Mouse (Mus musculus) E14TG2a.4 (cell line): ENCODE measurements around the gene Ripply3.

ENCODE experiments used
- H3K27me3 ChIP-seq: 2 replicates; pipeline ENCODE4 v1.6.1; 2014; ENCODE audit warnings: low read length, control low read depth; ENCODE audit not compliant: insufficient read depth
- H3K36me3 ChIP-seq: 2 replicates; pipeline ENCODE4 v1.6.1; 2014; ENCODE audit warnings: low read length, control low read depth; ENCODE audit not compliant: insufficient read depth
- H3K4me1 ChIP-seq: replicated peaks from 2 replicates; pipeline ENCODE4 v1.6.1; 2014; ENCODE audit warnings: low read depth, low read length, control low read depth
- H3K4me3 ChIP-seq: replicated peaks from 2 replicates; pipeline ENCODE4 v1.5.1; 2014; ENCODE audit warnings: mild to moderate bottlenecking, low read length
- H3K9me3 ChIP-seq: 2 replicates; pipeline ENCODE4 v1.6.1; 2014; ENCODE audit warnings: low read length, control low read depth
- CTCF ChIP-seq: conservative IDR thresholded peaks from 2 replicates; pipeline ENCODE4 v1.5.1; 2014; ENCODE audit warnings: low read length
- NANOG ChIP-seq: IDR thresholded peaks from 2 replicates; pipeline ENCODE4 v1.6.1; 2014; ENCODE audit warnings: borderline replicate concordance, low read length, mixed read lengths
- POU5F1 ChIP-seq: IDR thresholded peaks from 2 replicates; pipeline ENCODE4 v1.6.1; 2014; ENCODE audit warnings: low read length, borderline replicate concordance

Gene Ripply3

DNA sequence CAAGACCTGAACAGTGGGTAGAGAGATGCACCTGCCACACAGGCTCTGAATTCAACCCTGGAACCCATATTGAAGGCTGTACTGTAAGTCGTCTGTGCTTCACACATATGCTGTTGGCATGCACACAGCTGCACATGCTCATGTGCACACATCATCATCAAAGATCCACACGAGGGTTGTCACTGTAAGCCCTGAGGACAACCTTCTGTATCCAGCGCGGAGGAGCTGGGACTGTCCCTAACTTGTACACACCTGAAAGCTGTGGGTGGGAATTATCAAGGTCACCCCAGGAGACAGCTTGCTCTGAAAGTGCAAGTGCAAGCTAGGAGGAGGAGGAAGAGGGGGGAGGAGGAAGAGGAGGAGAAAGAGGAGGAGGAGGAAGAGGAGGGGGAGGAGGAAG, 29.0 kb upstream of the Ripply3 start:
- peaks cover 20% of the 10 kb centered on the region for H3K4me1 ChIP-seq
- TF ChIP-seq NANOG: no peak
- no peak for TF ChIP-seq POU5F1
- no peak for TF ChIP-seq CTCF
- peaks cover 34% of the 10 kb centered on the region for H3K27me3 ChIP-seq

DNA sequence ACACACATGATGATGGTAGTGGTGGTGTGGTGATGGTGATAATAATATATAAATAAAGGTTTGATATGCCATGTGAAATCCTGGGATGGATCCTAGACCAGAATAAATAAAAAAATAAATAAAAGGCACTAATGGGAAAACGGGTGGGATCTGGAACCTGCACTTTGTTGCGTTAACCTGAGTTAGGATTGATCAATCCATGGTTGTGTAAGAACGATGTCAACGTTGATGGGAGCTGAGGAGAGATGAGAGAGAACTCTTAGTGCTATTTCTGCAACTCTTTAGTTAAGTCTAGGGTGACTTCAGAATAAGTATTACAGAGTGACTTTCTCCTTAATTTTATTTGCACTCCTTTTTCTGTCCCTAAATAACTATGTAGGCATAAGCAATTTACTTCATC, 27.0 kb upstream of the Ripply3 start:
- Histone ChIP-seq H3K4me3 (no peak overlapping the region), H3K27me3 (peaks cover 39% of the 10 kb centered on the region), H3K9me3 (peaks cover 8% of the 10 kb centered on the region; the same call in 1 of the 2 replicates), H3K4me1 (peaks cover 20% of the 10 kb centered on the region), H3K36me3 (no peaks in the 10 kb centered on the region)
- TF ChIP-seq POU5F1: no peak

More for the DNA sequence above, 29.0 kb upstream of the Ripply3 start:
- Histone ChIP-seq H3K36me3 (no peaks in the 10 kb centered on the region), H3K4me3 (no peak overlapping the region), H3K9me3 (no peaks in the 10 kb centered on the region)

DNA sequence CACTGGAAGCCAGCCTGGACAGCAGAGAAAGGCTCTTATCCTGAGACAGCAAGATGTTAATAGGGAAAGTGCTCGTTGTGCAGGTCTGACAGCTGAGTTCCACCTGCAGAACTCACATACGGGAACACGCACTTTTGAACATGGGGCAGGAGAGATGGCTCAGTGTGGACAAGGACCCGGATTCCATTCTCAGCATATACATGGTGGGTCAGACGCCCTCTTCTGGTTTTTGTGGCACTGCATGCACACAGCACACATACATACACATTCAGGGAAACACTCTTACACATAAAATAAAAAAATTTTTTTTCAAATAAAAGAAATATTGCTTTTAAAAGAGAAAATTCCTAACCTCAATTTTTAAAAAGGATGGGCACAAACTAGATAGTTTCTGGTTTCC, 26.5 kb upstream of the Ripply3 start:
- TF ChIP-seq POU5F1: no peak
- peak; percentile 17; the same call in 1 of the 2 replicates for TF ChIP-seq CTCF
- no peak for TF ChIP-seq NANOG
- H3K36me3 ChIP-seq: no peaks in the 10 kb centered on the region
- peaks cover 8% of the 10 kb centered on the region; the same call in 1 of the 2 replicates for H3K9me3 ChIP-seq
- H3K27me3 ChIP-seq: peaks cover 34% of the 10 kb centered on the region
- H3K4me3 ChIP-seq: no peak overlapping the region
- H3K4me1 ChIP-seq: peaks cover 20% of the 10 kb centered on the region

DNA sequence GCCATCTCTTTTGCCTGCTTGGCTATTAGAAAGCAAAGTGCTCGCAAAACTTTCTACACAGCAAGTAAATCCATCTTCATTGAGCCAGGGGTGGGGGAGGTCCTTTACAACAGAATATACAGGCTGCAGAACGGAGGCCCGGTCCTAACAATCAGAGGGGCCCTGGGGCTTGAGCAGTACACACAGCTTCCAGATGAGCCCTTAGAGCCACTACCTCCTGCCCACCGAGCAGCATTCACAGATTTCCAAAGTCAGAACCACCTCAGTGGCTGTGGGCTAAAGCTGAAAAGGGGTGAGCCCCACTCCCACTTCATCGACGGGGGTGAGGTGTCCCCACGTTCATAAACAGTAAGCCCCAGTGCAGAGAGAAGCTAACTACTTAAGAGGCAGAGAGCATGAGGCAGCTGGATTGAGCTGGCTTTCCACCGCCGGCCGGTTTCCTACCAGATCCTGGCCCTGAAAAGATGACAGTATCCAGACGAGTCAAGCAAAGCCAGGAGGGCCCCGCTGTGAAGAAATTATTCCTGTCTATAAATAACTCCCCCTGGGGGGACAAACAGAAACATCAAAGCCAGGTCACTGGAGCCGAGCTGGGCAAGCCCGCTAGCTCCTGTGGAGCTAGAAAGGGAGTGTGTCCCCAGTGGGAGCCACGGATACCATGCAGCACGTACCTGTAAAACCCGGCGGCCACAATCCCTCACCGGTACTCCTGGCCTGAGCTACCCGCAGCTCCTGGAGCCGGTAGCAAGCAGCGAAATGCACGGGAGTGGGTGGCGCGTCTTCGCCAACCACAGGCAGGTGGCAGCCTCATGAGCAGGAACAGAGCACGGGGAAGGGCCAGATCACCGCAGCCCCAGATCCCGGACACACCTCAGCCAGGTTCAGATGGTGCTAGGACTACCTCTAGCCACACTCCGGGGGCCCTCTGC, 25.7 kb upstream of the Ripply3 start:
- H3K27me3 ChIP-seq: peaks cover 33% of the 10 kb centered on the region
- peaks cover 20% of the 10 kb centered on the region for H3K4me1 ChIP-seq
- no peak for TF ChIP-seq NANOG
- no peak for TF ChIP-seq CTCF
- TF ChIP-seq POU5F1: no peak
- no peaks in the 10 kb centered on the region for H3K36me3 ChIP-seq
- peaks cover 8% of the 10 kb centered on the region; the same call in 1 of the 2 replicates for H3K9me3 ChIP-seq
- H3K4me3 ChIP-seq: peak overlapping the region; percentile 64

DNA sequence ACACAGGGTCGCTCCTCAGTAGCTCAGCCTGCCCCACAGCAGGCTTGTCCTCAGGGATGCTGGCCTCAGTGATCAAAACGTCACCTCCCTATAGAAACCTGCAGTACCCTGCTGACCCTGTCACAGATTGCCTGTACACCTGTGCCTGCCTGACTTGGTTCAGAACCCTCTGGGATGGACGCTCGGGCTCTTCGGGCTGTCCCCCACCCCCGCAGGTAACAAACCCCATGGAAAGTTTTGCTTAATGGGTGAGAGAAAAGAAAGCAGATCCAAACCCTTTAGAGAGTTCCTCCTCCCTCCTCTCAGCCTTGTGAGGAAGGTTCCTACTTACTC, 25.1 kb upstream of the Ripply3 start:
- Histone ChIP-seq H3K36me3 (no peaks in the 10 kb centered on the region), H3K4me1 (peaks cover 20% of the 10 kb centered on the region), H3K9me3 (peaks cover 8% of the 10 kb centered on the region; the same call in 1 of the 2 replicates), H3K4me3 (peak overlapping the region; percentile 64), H3K27me3 (peaks cover 33% of the 10 kb centered on the region)
- no peak for TF ChIP-seq NANOG
- no peak for TF ChIP-seq POU5F1
- TF ChIP-seq CTCF: no peak

DNA sequence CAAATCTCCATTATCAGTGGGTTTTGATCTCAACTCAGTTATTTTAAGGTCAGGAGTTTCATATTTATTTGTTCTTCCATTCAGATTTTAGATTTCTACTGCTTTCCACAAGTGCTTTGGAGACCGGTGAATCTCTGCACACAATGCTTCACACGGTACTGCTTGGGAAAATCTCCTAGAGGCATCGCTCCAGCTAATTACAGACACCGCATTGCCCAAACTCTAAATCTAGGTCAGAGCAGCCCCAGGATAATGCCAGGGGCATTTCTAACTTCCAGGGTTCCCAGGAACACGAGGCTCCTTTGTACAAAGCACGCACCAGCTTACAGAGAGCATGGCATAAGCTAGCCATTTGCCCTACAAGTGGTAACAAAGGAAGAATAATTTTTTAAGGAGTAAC, 20.7 kb upstream of the Ripply3 start:
- H3K9me3 ChIP-seq: peaks cover 8% of the 10 kb centered on the region; the same call in 1 of the 2 replicates
- no peak overlapping the region for H3K4me3 ChIP-seq
- TF ChIP-seq CTCF: no peak
- no peak for TF ChIP-seq POU5F1
- TF ChIP-seq NANOG: no peak
- H3K4me1 ChIP-seq: peaks cover 27% of the 10 kb centered on the region
- no peaks in the 10 kb centered on the region for H3K36me3 ChIP-seq
- H3K27me3 ChIP-seq: peaks cover 22% of the 10 kb centered on the region

DNA sequence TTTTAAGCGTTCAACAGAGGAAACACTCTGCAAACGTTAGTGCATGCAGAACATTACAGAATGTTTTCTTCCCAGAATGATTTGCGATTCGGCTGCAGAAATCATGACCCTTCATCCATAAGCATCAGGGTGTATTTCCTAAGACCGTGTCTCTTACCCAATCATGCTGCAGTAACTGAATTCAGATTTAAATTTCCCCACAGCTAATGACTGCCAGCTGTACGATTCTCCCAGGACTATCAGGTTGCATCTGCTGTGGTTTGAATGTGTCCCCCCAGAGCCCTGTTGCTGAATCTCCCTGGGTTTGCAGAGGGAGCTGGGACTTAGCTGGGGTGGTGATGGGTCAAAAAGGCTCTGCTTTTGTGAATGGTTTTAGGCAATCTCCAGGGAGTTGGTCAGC, 20.3 kb upstream of the Ripply3 start:
- H3K4me1 ChIP-seq: peaks cover 25% of the 10 kb centered on the region
- H3K27me3 ChIP-seq: peaks cover 17% of the 10 kb centered on the region
- no peak for TF ChIP-seq NANOG
- TF ChIP-seq CTCF: no peak
- no peak for TF ChIP-seq POU5F1
- H3K4me3 ChIP-seq: no peak overlapping the region
- H3K36me3 ChIP-seq: no peaks in the 10 kb centered on the region
- peaks cover 8% of the 10 kb centered on the region; the same call in 1 of the 2 replicates for H3K9me3 ChIP-seq

DNA sequence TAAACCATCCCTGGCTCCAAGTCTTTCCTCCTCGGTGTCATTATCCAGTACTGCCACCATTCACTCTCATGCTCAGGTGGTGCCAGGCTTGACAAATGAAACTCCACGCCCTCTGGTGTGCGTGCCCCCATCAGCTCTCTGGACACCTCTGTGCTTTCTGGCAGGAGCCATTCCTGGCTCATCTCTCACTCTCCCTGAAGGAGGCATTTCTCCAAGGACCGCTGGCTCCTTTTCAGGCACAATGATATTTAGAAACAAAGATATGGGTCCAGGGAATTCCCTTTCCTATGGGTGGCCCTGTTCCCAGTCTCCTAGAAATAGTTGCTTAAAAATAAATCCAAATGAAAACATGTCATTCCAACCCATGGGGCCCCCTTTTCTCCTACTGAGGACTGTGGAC, 19.2 kb upstream of the Ripply3 start:
- no peaks in the 10 kb centered on the region for H3K36me3 ChIP-seq
- H3K27me3 ChIP-seq: peaks cover 7% of the 10 kb centered on the region
- TF ChIP-seq NANOG (no peak), POU5F1 (no peak), CTCF (no peak)
- peaks cover 23% of the 10 kb centered on the region for H3K4me1 ChIP-seq
- H3K9me3 ChIP-seq: peaks cover 8% of the 10 kb centered on the region; the same call in 1 of the 2 replicates
- no peak overlapping the region for H3K4me3 ChIP-seq
